Mouse (Mus musculus) liver, postnatal 0 days (tissue): ENCODE results near the gene Tspo.
A peak's percentile ranks its signal among the peaks of the same experiment; 100 is the strongest.

Experiments used
- CTCF ChIP-seq: sonication (generic); IDR thresholded peaks from 2 replicates; pipeline ENCODE4 v1.5.1; 2016; ENCODE audit warnings: antibody characterized with exemption, low read depth
- EP300 ChIP-seq: IDR thresholded peaks from 2 replicates; pipeline ENCODE4 v1.6.1; 2016; ENCODE audit warnings: antibody characterized with exemption, low read depth, mild to moderate bottlenecking

- TF ChIP-seq EP300 (no peak), CTCF (peak; percentile 67)
Observed at GRCm38 (mm10) chr15:83570641-83571040, 7.2 kb downstream of the Tspo start.
